Mouse (Mus musculus) E14TG2a.4 (cell line): ENCODE measurements at regions not wholly inside any gene's neighbourhood (a gene's known extent, or its start where the extent isn't known, plus 50 kb on each side); places are given as distances from the start of the nearest gene placed in this dataset.

Source experiments
- H3K27me3 ChIP-seq: 2 replicates; pipeline ENCODE4 v1.6.1; 2014; ENCODE audit warnings: low read length, control low read depth; ENCODE audit not compliant: insufficient read depth
- H3K36me3 ChIP-seq: 2 replicates; pipeline ENCODE4 v1.6.1; 2014; ENCODE audit warnings: low read length, control low read depth; ENCODE audit not compliant: insufficient read depth
- H3K4me1 ChIP-seq: replicated peaks from 2 replicates; pipeline ENCODE4 v1.6.1; 2014; ENCODE audit warnings: low read depth, low read length, control low read depth
- H3K4me3 ChIP-seq: replicated peaks from 2 replicates; pipeline ENCODE4 v1.5.1; 2014; ENCODE audit warnings: mild to moderate bottlenecking, low read length
- H3K9me3 ChIP-seq: 2 replicates; pipeline ENCODE4 v1.6.1; 2014; ENCODE audit warnings: low read length, control low read depth
- CTCF ChIP-seq: conservative IDR thresholded peaks from 2 replicates; pipeline ENCODE4 v1.5.1; 2014; ENCODE audit warnings: low read length
- NANOG ChIP-seq: IDR thresholded peaks from 2 replicates; pipeline ENCODE4 v1.6.1; 2014; ENCODE audit warnings: borderline replicate concordance, low read length, mixed read lengths
- POU5F1 ChIP-seq: IDR thresholded peaks from 2 replicates; pipeline ENCODE4 v1.6.1; 2014; ENCODE audit warnings: low read length, borderline replicate concordance

GRCm38 (mm10) chr6:14298167-14298566 is 426.8 kb upstream of the 2610001J05Rik start:
- Histone ChIP-seq H3K9me3 (peaks cover 44% of the 10 kb centered on the region), H3K4me1 (no peaks in the 10 kb centered on the region), H3K27me3 (no peaks in the 10 kb centered on the region), H3K36me3 (no peaks in the 10 kb centered on the region), H3K4me3 (no peak overlapping the region)
- TF ChIP-seq POU5F1: no peak
- no peak for TF ChIP-seq NANOG
- TF ChIP-seq CTCF: no peak

- no peaks in the 10 kb centered on the region for H3K36me3 ChIP-seq
- peaks cover 44% of the 10 kb centered on the region for H3K9me3 ChIP-seq
- no peaks in the 10 kb centered on the region for H3K27me3 ChIP-seq
- H3K4me3 ChIP-seq: no peak overlapping the region
- TF ChIP-seq CTCF (no peak), POU5F1 (no peak), NANOG (no peak)
- no peaks in the 10 kb centered on the region for H3K4me1 ChIP-seq
Observed at GRCm38 (mm10) chr6:14297428-14297827, 426.1 kb upstream of the 2610001J05Rik start.

GRCm38 (mm10) chr6:14290843-14291242 is 419.5 kb upstream of the 2610001J05Rik start:
- H3K4me1 ChIP-seq: no peaks in the 10 kb centered on the region
- TF ChIP-seq POU5F1 (no peak), CTCF (no peak), NANOG (no peak)
- H3K4me3 ChIP-seq: no peak overlapping the region
- H3K9me3 ChIP-seq: no peaks in the 10 kb centered on the region
- no peaks in the 10 kb centered on the region for H3K36me3 ChIP-seq
- no peaks in the 10 kb centered on the region for H3K27me3 ChIP-seq

GRCm38 (mm10) chr6:14281476-14281875 is 410.2 kb upstream of the 2610001J05Rik start:
- Histone ChIP-seq H3K9me3 (no peaks in the 10 kb centered on the region), H3K4me1 (no peaks in the 10 kb centered on the region), H3K36me3 (no peaks in the 10 kb centered on the region), H3K27me3 (no peaks in the 10 kb centered on the region), H3K4me3 (no peak overlapping the region)
- TF ChIP-seq POU5F1 (no peak), NANOG (no peak), CTCF (no peak)

GRCm38 (mm10) chr6:14261941-14262340 is 390.6 kb upstream of the 2610001J05Rik start:
- no peaks in the 10 kb centered on the region for H3K4me1 ChIP-seq
- 0 out of 2 replicates have a peak, but pooled peaks cover 1% of the 10 kb centered on the region for H3K9me3 ChIP-seq
- no peaks in the 10 kb centered on the region for H3K27me3 ChIP-seq
- H3K4me3 ChIP-seq: no peak overlapping the region
- no peak for TF ChIP-seq CTCF
- no peak for TF ChIP-seq NANOG
- no peak for TF ChIP-seq POU5F1
- H3K36me3 ChIP-seq: no peaks in the 10 kb centered on the region

- no peaks in the 10 kb centered on the region for H3K9me3 ChIP-seq
- no peaks in the 10 kb centered on the region; the same call in 1 of the 2 replicates for H3K4me1 ChIP-seq
- H3K4me3 ChIP-seq: no peak overlapping the region
- H3K36me3 ChIP-seq: no peaks in the 10 kb centered on the region
- no peaks in the 10 kb centered on the region for H3K27me3 ChIP-seq
- TF ChIP-seq POU5F1 (no peak), CTCF (no peak), NANOG (no peak)
Observed at GRCm38 (mm10) chr6:14240331-14240730, 369.0 kb upstream of the 2610001J05Rik start.

- H3K9me3 ChIP-seq: no peaks in the 10 kb centered on the region
- H3K4me3 ChIP-seq: no peak overlapping the region
- H3K27me3 ChIP-seq: no peaks in the 10 kb centered on the region
- H3K4me1 ChIP-seq: no peaks in the 10 kb centered on the region; the same call in 1 of the 2 replicates
- H3K36me3 ChIP-seq: no peaks in the 10 kb centered on the region
- TF ChIP-seq CTCF (no peak), POU5F1 (no peak), NANOG (no peak)
Observed at GRCm38 (mm10) chr6:14239151-14239550, 367.8 kb upstream of the 2610001J05Rik start.

- no peak overlapping the region for H3K4me3 ChIP-seq
- H3K36me3 ChIP-seq: no peaks in the 10 kb centered on the region
- no peaks in the 10 kb centered on the region; the same call in 1 of the 2 replicates for H3K4me1 ChIP-seq
- TF ChIP-seq CTCF: no peak
- TF ChIP-seq NANOG: no peak
- no peak for TF ChIP-seq POU5F1
- H3K27me3 ChIP-seq: no peaks in the 10 kb centered on the region
- peaks cover 12% of the 10 kb centered on the region for H3K9me3 ChIP-seq
Observed at GRCm38 (mm10) chr6:14230823-14231222, 359.5 kb upstream of the 2610001J05Rik start.

GRCm38 (mm10) chr6:14207509-14207908 is 336.2 kb upstream of the 2610001J05Rik start:
- Histone ChIP-seq H3K36me3 (no peaks in the 10 kb centered on the region), H3K4me3 (no peak overlapping the region), H3K9me3 (no peaks in the 10 kb centered on the region), H3K27me3 (no peaks in the 10 kb centered on the region), H3K4me1 (no peaks in the 10 kb centered on the region)
- peak; percentile 39 for TF ChIP-seq CTCF
- TF ChIP-seq POU5F1: no peak
- TF ChIP-seq NANOG: no peak
